Mouse (Mus musculus): ENCODE measurements around the gene Prss29. TPM values are rescaled to one million over a fixed set of nuclear protein-coding genes. Genes with fewer than 3 reads are reported as not detected.
A peak's percentile ranks its signal among the peaks of the same experiment; 100 is the strongest.

Gene Prss29
- polyA plus RNA-seq, 1 experiment from 2014 or later: not detected

DNA sequence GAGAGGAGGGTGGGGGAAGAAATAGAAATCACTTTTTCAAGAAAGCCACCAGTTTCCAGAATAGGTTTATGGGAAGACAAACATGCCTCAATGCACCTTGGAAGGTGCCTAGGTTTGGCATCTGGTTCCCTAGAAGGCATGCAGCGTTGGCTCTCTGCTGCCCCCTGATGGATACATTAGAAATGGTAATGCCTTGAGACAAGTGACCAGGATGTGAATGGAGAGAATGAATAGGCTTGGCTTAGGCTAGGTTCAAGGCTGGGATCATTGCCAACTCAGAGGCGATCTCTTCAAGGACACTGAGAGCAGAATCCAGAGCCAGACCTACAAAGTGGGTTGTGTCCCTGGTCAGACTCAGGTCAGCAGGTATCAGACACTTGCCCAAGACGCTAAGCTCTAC, 33.4 kb upstream of the Prss29 start:
- H3K36me3 ChIP-seq (ENCODE audit: control insufficient read depth, insufficient read depth, low read length): no peaks in the 10 kb centered on the region
- H3K4me2 ChIP-seq: no peak overlapping the region
- ATAC-seq (replicated peaks; ENCODE audit: low FRiP score) (0 out of 2 replicates have a peak, but pooled peaks have one; percentile 39), DNase-seq (ENCODE audit: low spot score) (no peak)
- WGBS: 29% methylated on average over 3 of the region's 3 CpGs
- H3K27ac ChIP-seq (ENCODE audit: low read depth, low read length): no peak overlapping the region
- no peaks in the 10 kb centered on the region for H3K27me3 ChIP-seq (replicated peaks; ENCODE audit: control insufficient read depth, insufficient read depth, low read length)
- H3K4me3 ChIP-seq (ENCODE audit: low read depth, low read length): no peak overlapping the region
- no peaks in the 10 kb centered on the region for H3K9me3 ChIP-seq (ENCODE audit: control insufficient read depth, low read length)
- no peak overlapping the region for H3K9ac ChIP-seq (ENCODE audit: low read depth, low read length)
- H3K4me1 ChIP-seq (replicated peaks; ENCODE audit: control insufficient read depth, insufficient read depth, low read length): no peaks in the 10 kb centered on the region; the same call in 1 of the 2 replicates

DNA sequence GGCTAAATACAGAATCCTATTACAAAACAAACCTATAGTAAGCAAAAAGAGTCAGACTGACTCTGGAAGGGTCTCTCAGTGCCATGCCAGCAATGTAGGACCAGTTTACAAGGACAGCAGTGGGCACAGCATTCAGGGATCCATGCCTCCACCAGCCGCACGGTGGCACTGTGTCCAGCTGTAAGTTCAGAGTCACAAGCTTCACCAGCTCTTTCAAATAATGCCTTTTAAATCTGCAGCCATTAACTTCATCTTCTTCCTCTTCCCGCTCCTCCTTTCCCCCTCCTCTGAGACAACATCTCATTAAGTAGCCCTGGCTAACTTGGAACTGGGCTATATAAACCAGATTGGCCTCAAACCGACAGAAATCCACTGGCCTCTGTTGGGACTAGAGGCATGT, 29.6 kb upstream of the Prss29 start:
- H3K27me3 ChIP-seq (replicated peaks; ENCODE audit: control insufficient read depth, insufficient read depth, low read length): no peaks in the 10 kb centered on the region
- H3K36me3 ChIP-seq (ENCODE audit: control insufficient read depth, insufficient read depth, low read length): no peaks in the 10 kb centered on the region
- H3K4me3 ChIP-seq (ENCODE audit: low read depth, low read length): no peak overlapping the region
- H3K4me1 ChIP-seq (replicated peaks; ENCODE audit: control insufficient read depth, insufficient read depth, low read length): no peaks in the 10 kb centered on the region
- no peak for ATAC-seq (replicated peaks; ENCODE audit: low FRiP score)
- no peak for DNase-seq (ENCODE audit: low spot score)
- H3K4me2 ChIP-seq: no peak overlapping the region
- H3K9me3 ChIP-seq (ENCODE audit: control insufficient read depth, low read length): no peaks in the 10 kb centered on the region
- WGBS: 19% methylated on average over 4 of the region's 4 CpGs
- no peak overlapping the region for H3K9ac ChIP-seq (ENCODE audit: low read depth, low read length)
- H3K27ac ChIP-seq (ENCODE audit: low read depth, low read length): no peak overlapping the region

DNA sequence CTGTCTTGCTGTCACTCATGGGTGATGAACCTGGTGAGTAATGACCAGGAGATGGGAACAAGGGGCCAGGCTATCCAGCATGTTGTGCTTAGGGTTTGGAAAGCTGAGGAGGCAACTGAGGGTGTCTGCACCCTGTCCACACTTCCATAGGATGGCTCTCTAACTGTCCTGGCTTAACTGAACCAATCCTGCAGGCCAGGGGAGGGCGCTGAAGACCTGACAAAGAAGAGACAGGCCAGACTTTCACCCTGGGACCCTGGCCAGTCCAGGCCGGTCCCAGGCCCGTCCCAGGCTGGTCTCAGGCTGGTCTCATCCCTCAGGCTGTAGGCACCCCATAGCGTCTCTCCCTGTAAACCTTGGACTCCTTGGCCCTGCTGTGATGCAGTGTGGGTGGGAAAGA, 28.0 kb upstream of the Prss29 start:
- Histone ChIP-seq H3K4me2 (no peak overlapping the region), H3K36me3 (ENCODE audit: control insufficient read depth, insufficient read depth, low read length) (no peaks in the 10 kb centered on the region), H3K27ac (ENCODE audit: low read depth, low read length) (no peak overlapping the region), H3K27me3 (replicated peaks; ENCODE audit: control insufficient read depth, insufficient read depth, low read length) (no peaks in the 10 kb centered on the region), H3K9ac (ENCODE audit: low read depth, low read length) (0 out of 2 replicates have a peak overlapping the region, but pooled peaks have one; percentile 18), H3K4me3 (ENCODE audit: low read depth, low read length) (no peak overlapping the region), H3K4me1 (replicated peaks; ENCODE audit: control insufficient read depth, insufficient read depth, low read length) (no peaks in the 10 kb centered on the region), H3K9me3 (ENCODE audit: control insufficient read depth, low read length) (no peaks in the 10 kb centered on the region)
- ATAC-seq (replicated peaks; ENCODE audit: low FRiP score) (no peak), DNase-seq (ENCODE audit: low spot score) (no peak)
- 32% methylated on average over 4 of the region's 4 CpGs for WGBS

DNA sequence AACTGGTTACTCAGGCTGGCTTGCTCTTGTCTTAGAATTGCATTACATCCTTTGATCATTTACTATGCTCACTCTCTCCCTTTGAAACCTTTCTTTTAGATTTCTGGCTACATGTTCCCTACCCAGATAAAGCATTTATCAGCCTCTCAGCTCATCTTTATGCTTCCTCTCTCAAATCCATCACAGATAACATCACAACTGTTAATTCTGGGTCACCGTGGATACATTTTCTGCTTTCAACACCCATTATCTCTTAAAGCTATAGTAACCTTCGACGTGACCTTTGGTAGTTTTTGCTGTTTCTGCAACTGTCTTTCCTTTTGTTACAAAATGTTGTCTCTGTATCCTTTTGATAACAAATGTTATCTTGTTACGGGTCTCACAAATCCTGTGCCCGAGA, 25.0 kb upstream of the Prss29 start:
- Histone ChIP-seq H3K9me3 (ENCODE audit: control insufficient read depth, low read length) (no peaks in the 10 kb centered on the region), H3K27ac (ENCODE audit: low read depth, low read length) (no peak overlapping the region)
- 30% methylated on average over 5 of the region's 5 CpGs for WGBS

DNA sequence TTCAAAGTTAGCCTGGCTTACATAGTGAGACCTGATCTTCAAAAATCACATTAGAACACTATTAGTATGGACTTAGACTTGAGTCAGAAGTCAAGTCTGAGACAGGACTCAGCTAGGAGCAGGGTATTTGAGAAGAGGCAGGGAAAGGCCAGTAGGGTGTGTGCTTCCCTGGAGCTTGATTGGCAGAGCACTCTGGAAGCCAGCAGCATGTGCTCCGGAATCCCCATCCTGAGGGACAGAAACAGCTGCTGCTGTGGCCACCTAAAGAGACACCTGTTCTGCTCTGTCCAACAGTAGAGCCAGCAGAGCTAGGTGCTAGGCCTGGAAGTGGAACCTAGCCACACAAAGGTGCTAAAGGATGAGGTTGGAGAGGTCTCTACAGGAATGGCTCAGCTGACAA, 24.3 kb upstream of the Prss29 start:
- Histone ChIP-seq H3K9ac (ENCODE audit: low read depth, low read length) (no peak overlapping the region), H3K4me2 (no peak overlapping the region), H3K27ac (ENCODE audit: low read depth, low read length) (no peak overlapping the region), H3K27me3 (replicated peaks; ENCODE audit: control insufficient read depth, insufficient read depth, low read length) (peaks cover 3% of the 10 kb centered on the region; the same call in 1 of the 2 replicates), H3K9me3 (ENCODE audit: control insufficient read depth, low read length) (no peaks in the 10 kb centered on the region), H3K36me3 (ENCODE audit: control insufficient read depth, insufficient read depth, low read length) (no peaks in the 10 kb centered on the region), H3K4me1 (replicated peaks; ENCODE audit: control insufficient read depth, insufficient read depth, low read length) (no peaks in the 10 kb centered on the region), H3K4me3 (ENCODE audit: low read depth, low read length) (no peak overlapping the region)
- 68% methylated on average over 1 of the region's 1 CpGs for WGBS
- no peak for DNase-seq (ENCODE audit: low spot score)
- ATAC-seq (replicated peaks; ENCODE audit: low FRiP score): no peak

More for the DNA sequence above, 25.0 kb upstream of the Prss29 start:
- Histone ChIP-seq H3K4me2 (no peak overlapping the region), H3K36me3 (ENCODE audit: control insufficient read depth, insufficient read depth, low read length) (no peaks in the 10 kb centered on the region), H3K9ac (ENCODE audit: low read depth, low read length) (no peak overlapping the region), H3K4me1 (replicated peaks; ENCODE audit: control insufficient read depth, insufficient read depth, low read length) (no peaks in the 10 kb centered on the region), H3K4me3 (ENCODE audit: low read depth, low read length) (no peak overlapping the region), H3K27me3 (replicated peaks; ENCODE audit: control insufficient read depth, insufficient read depth, low read length) (peaks cover 3% of the 10 kb centered on the region; the same call in 1 of the 2 replicates)
- DNase-seq (ENCODE audit: low spot score) (no peak), ATAC-seq (replicated peaks; ENCODE audit: low FRiP score) (no peak)

DNA sequence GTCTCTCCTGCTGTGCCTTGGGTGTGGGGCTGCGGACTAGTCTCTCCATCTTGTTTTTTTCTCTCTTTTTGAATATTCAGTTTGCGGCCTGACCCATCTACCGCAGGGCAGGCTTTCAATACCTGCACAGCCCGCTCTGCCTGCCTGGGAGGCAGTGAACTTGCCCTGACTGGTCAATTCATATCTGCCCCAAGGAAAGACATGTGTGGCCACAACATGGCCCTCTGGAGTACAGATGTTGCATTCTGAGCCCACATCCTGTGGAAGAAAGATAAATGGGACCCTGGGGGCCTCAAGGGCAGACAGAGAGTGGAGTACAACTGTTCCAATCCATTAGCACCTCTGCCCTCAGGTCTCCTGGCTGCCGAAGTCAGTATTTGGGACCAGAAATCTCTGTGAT, 20.4 kb upstream of the Prss29 start, which contains the start of gene Prss34:
Gene Prss34 (plus strand): TSS at position 301 of the 400 bp plus-strand sequence.
- no peak within 1 kb of the TSS for H3K27ac ChIP-seq (ENCODE audit: low read depth, low read length)
- DNase-seq (ENCODE audit: low spot score): no peak
- WGBS: 73% methylated on average over 5 of the region's 5 CpGs
- H3K4me1 ChIP-seq (replicated peaks; ENCODE audit: control insufficient read depth, insufficient read depth, low read length): no peaks in the 10 kb centered on the region
- peaks cover 3% of the 10 kb centered on the region; the same call in 1 of the 2 replicates for H3K27me3 ChIP-seq (replicated peaks; ENCODE audit: control insufficient read depth, insufficient read depth, low read length)
- no peaks in the 10 kb centered on the region for H3K9me3 ChIP-seq (ENCODE audit: control insufficient read depth, low read length)
- no peak within 1 kb of the TSS for H3K4me3 ChIP-seq (ENCODE audit: low read depth, low read length)
- H3K36me3 ChIP-seq (ENCODE audit: control insufficient read depth, insufficient read depth, low read length): no peaks in the 10 kb centered on the region
- no peak within 1 kb of the TSS for H3K9ac ChIP-seq (ENCODE audit: low read depth, low read length)
- no peak within 1 kb of the TSS for H3K4me2 ChIP-seq
- ATAC-seq (replicated peaks; ENCODE audit: low FRiP score): no peak

DNA sequence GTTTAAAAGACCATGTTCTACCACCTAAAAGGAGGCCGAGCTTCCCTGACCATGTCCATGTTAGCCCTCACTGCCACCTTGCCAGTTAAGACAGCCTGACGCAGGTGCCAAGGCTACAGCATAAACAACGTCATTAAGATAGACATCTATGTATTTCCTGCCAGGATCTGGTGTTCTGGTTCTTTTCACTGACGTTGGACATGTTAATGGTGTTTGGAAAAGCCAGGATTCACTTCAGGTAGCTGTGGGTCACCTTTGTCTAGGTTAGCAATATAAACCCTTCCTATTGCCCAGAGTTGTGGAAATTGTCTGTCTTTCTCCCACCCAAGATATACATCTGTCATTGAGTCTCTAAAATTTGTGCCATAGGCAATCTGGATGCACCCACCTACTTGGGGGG, 10.1 kb upstream of the Prss29 start, which contains the start of gene Prss28:
Gene Prss28 (plus strand): TSS at position 301 of the 400 bp plus-strand sequence.
- H3K36me3 ChIP-seq (ENCODE audit: control insufficient read depth, insufficient read depth, low read length): no peaks in the 10 kb centered on the region

DNA sequence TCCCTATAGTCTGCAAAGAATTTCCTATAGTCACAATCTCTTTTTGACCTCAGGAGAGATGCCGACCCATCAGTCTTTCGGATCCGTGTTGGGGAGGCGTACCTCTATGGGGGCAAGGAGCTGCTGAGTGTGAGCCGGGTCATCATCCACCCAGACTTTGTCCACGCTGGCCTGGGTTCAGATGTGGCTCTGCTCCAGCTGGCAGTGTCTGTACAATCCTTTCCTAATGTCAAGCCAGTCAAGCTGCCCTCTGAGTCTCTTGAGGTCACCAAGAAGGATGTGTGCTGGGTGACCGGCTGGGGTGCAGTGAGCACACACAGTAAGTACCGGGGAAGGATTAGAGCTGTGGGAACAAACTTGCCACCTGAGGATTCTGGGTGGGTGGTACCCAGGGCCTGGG, 2.4 kb downstream of the Prss29 start:
- H3K9me3 ChIP-seq (ENCODE audit: control insufficient read depth, low read length): no peaks in the 10 kb centered on the region
- H3K36me3 ChIP-seq (ENCODE audit: control insufficient read depth, insufficient read depth, low read length): 0 out of 2 replicates have a peak, but pooled peaks cover 2% of the 10 kb centered on the region
- DNase-seq (ENCODE audit: low spot score) (no peak), ATAC-seq (replicated peaks; ENCODE audit: low FRiP score) (no peak)
- no peak overlapping the region for H3K9ac ChIP-seq (ENCODE audit: low read depth, low read length)
- no peaks in the 10 kb centered on the region; the same call in 1 of the 2 replicates for H3K4me1 ChIP-seq (replicated peaks; ENCODE audit: control insufficient read depth, insufficient read depth, low read length)
- 86% methylated on average over 8 of the region's 8 CpGs for WGBS
- no peak overlapping the region for H3K27ac ChIP-seq (ENCODE audit: low read depth, low read length)
- H3K4me3 ChIP-seq (ENCODE audit: low read depth, low read length): no peak overlapping the region
- H3K27me3 ChIP-seq (replicated peaks; ENCODE audit: control insufficient read depth, insufficient read depth, low read length): peaks cover 4% of the 10 kb centered on the region; the same call in 1 of the 2 replicates
- no peak overlapping the region for H3K4me2 ChIP-seq

More for the DNA sequence above, 10.1 kb upstream of the Prss29 start, which contains the start of gene Prss28:
- H3K4me1 ChIP-seq (replicated peaks; ENCODE audit: control insufficient read depth, insufficient read depth, low read length): no peaks in the 10 kb centered on the region
- no peak within 1 kb of the TSS for H3K4me3 ChIP-seq (ENCODE audit: low read depth, low read length)
- H3K27ac ChIP-seq (ENCODE audit: low read depth, low read length): no peak within 1 kb of the TSS
- H3K9me3 ChIP-seq (ENCODE audit: control insufficient read depth, low read length): no peaks in the 10 kb centered on the region
- H3K9ac ChIP-seq (ENCODE audit: low read depth, low read length): no peak within 1 kb of the TSS
- DNase-seq (ENCODE audit: low spot score) (no peak), ATAC-seq (replicated peaks; ENCODE audit: low FRiP score) (no peak)
- H3K27me3 ChIP-seq (replicated peaks; ENCODE audit: control insufficient read depth, insufficient read depth, low read length): no peaks in the 10 kb centered on the region
- H3K4me2 ChIP-seq: no peak within 1 kb of the TSS
- 64% methylated on average over 4 of the region's 4 CpGs for WGBS

DNA sequence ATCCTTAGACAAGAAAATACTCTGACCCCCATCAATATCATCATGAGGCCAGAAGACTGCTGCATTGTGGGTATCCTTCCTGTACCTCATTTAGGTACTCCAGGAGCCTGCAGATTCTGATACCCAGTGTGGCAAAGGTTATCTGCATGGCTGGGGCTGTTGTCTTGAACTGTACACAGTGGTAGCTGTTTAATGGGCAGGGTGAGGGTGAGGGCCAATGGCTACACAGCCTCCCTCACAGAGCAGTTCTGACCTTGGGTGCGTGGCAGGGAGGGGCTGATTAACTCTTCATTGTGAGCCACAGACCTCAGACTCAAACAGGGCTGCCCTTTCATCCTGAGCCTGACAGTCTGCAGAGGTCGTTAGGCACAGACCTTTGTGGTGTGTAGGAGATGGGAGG, 4.5 kb downstream of the Prss29 start:
- Histone ChIP-seq H3K4me3 (ENCODE audit: low read depth, low read length) (no peak overlapping the region), H3K27me3 (replicated peaks; ENCODE audit: control insufficient read depth, insufficient read depth, low read length) (peaks cover 4% of the 10 kb centered on the region; the same call in 1 of the 2 replicates), H3K9me3 (ENCODE audit: control insufficient read depth, low read length) (no peaks in the 10 kb centered on the region), H3K4me1 (replicated peaks; ENCODE audit: control insufficient read depth, insufficient read depth, low read length) (no peaks in the 10 kb centered on the region; the same call in 1 of the 2 replicates), H3K4me2 (no peak overlapping the region), H3K9ac (ENCODE audit: low read depth, low read length) (no peak overlapping the region), H3K27ac (ENCODE audit: low read depth, low read length) (no peak overlapping the region), H3K36me3 (ENCODE audit: control insufficient read depth, insufficient read depth, low read length) (0 out of 2 replicates have a peak, but pooled peaks cover 2% of the 10 kb centered on the region)
- DNase-seq (ENCODE audit: low spot score): peak; percentile 36
- 16% methylated on average over 2 of the region's 2 CpGs for WGBS
- peak; percentile 51 for ATAC-seq (replicated peaks; ENCODE audit: low FRiP score)

Measured in liver, embryonic 11.5 days (tissue).